8 mouse cellular contexts compared by ENCODE assay signal in genomic region chr4:136020743-136021548, GRCm38 (mm10). TPM values are rescaled to one million over a fixed set of nuclear protein-coding genes. Genes with fewer than 3 reads are reported as not detected.
DNase-seq lines count a peak whose midpoint lies in the region; ATAC-seq and TF ChIP-seq lines count a peak whose summit lies in the region.

No protein-coding gene starts in this region.

- H3K4me2 ChIP-seq in embryonic facial prominence, embryonic 14.5 days (ENCODE audit: low read depth, low read length): peak overlapping the region; percentile 85
- H3K4me2 ChIP-seq in hindbrain, embryonic 15.5 days: peak overlapping the region; percentile 96
- peak overlapping the region; percentile 84 for H3K4me2 ChIP-seq in liver, embryonic 11.5 days
- H3K4me2 ChIP-seq in midbrain, postnatal 0 days (ENCODE audit: low read depth, low read length, poor library complexity, severe bottlenecking): peak overlapping the region; percentile 90

- intact Hi-C loops in gastrocnemius, adult 2 months (cut with DNase I): loop anchor here (5.0 kb wide), 1 partner anchor 49 kb away; the partner anchor contains the start of gene Lypla2

- peak overlapping the region; percentile 86 for H3K9ac ChIP-seq in MEL (ENCODE audit: control insufficient read depth, low read depth, low read length, poor library complexity, severe bottlenecking)
- H3K9ac ChIP-seq in embryonic facial prominence, embryonic 14.5 days (ENCODE audit: low read depth, low read length): peak overlapping the region; percentile 97
- peak overlapping the region; percentile 91 for H3K9ac ChIP-seq in hindbrain, embryonic 15.5 days
- H3K9ac ChIP-seq in liver, embryonic 11.5 days (ENCODE audit: low read depth, low read length): peak overlapping the region; percentile 98
- H3K9ac ChIP-seq in midbrain, postnatal 0 days (replicated peaks; ENCODE audit: low read length, poor library complexity, severe bottlenecking): peak overlapping the region; percentile 96

- TF ChIP-seq CTCF in gastrocnemius, adult 2 months (IDR thresholded peaks at IDR 0.05): no peak
- TF ChIP-seq CTCF in MEL (IDR thresholded peaks at IDR 0.05 in 2 of 3, conservative IDR thresholded peaks at IDR 0.05 in 1 of 3; ENCODE audit: control insufficient read depth in 1 of 3, insufficient read depth in 1 of 3, low read depth in 2 of 3, low read length in 3 of 3, poor library complexity in 1 of 3, severe bottlenecking in 1 of 3): no peak
- no peak for TF ChIP-seq CTCF in midbrain, postnatal 0 days (IDR thresholded peaks at IDR 0.05)

- peaks cover 48% of the 10 kb centered on the region for H3K79me2 ChIP-seq in MEL (ENCODE audit: control insufficient read depth, insufficient read depth, low read length, poor library complexity)

- H3K4me3 ChIP-seq in gastrocnemius, adult 2 months: peak overlapping the region; percentile 96
- H3K4me3 ChIP-seq in MEL (ENCODE audit: control insufficient read depth in 1 of 2, insufficient read depth in 1 of 2, low read depth in 2 of 2, low read length in 2 of 2): peak overlapping the region; percentile 87 to 99
- H3K4me3 ChIP-seq in embryonic facial prominence, embryonic 14.5 days (ENCODE audit: low read depth, low read length): peak overlapping the region; percentile 83
- peak overlapping the region; percentile 95 for H3K4me3 ChIP-seq in hindbrain, embryonic 15.5 days
- peak overlapping the region; percentile 100 for H3K4me3 ChIP-seq in liver, embryonic 11.5 days (ENCODE audit: low read depth, low read length)
- peak overlapping the region; percentile 88 for H3K4me3 ChIP-seq in midbrain, postnatal 0 days (ENCODE audit: low read depth, low read length)

- no peaks in the 10 kb centered on the region for H3K27me3 ChIP-seq in MEL (ENCODE audit: control insufficient read depth in 1 of 2, insufficient read depth in 2 of 2, low read length in 2 of 2)
- H3K27me3 ChIP-seq in embryonic facial prominence, embryonic 14.5 days (replicated peaks; ENCODE audit: control insufficient read depth, insufficient read depth, low read length): no peaks in the 10 kb centered on the region
- no peaks in the 10 kb centered on the region for H3K27me3 ChIP-seq in hindbrain, embryonic 15.5 days
- no peaks in the 10 kb centered on the region for H3K27me3 ChIP-seq in liver, embryonic 11.5 days (replicated peaks; ENCODE audit: control insufficient read depth, insufficient read depth, low read length)
- H3K27me3 ChIP-seq in midbrain, postnatal 0 days (ENCODE audit: insufficient read depth, low read length): no peaks in the 10 kb centered on the region

- TF ChIP-seq EP300 in MEL (IDR thresholded peaks at IDR 0.05; ENCODE audit: low read depth in 1 of 2, low read length in 2 of 2): no peak

- ATAC-seq in embryonic facial prominence, embryonic 14.5 days (ENCODE audit: low read depth): peak; percentile 75
- ATAC-seq in hindbrain, embryonic 15.5 days (ENCODE audit: low FRiP score, low read depth): peak; percentile 76
- peak; percentile 59 for ATAC-seq in liver, embryonic 11.5 days (replicated peaks; ENCODE audit: low FRiP score)
- ATAC-seq in midbrain, postnatal 0 days (ENCODE audit: low FRiP score): peak; percentile 73
- ATAC-seq in activated CD4-positive, CD25-positive, alpha-beta regulatory T cell, adult 4 months: no peak

- 0 out of 4 replicates have a peak, but pooled peaks of 1 of the 2 experiments have one; percentile 25 for TF ChIP-seq POLR2A in MEL (IDR thresholded peaks at IDR 0.05; ENCODE audit: control insufficient read depth in 1 of 2, insufficient read depth in 1 of 2, low read depth in 1 of 2, low read length in 2 of 2, poor library complexity in 1 of 2)

- H3K9me3 ChIP-seq in MEL (replicated peaks; ENCODE audit: insufficient read depth, low read length): no peaks in the 10 kb centered on the region
- no peaks in the 10 kb centered on the region for H3K9me3 ChIP-seq in embryonic facial prominence, embryonic 14.5 days (ENCODE audit: control insufficient read depth, low read length)
- no peaks in the 10 kb centered on the region for H3K9me3 ChIP-seq in hindbrain, embryonic 15.5 days
- H3K9me3 ChIP-seq in liver, embryonic 11.5 days (ENCODE audit: control insufficient read depth, low read length): no peaks in the 10 kb centered on the region
- no peaks in the 10 kb centered on the region for H3K9me3 ChIP-seq in midbrain, postnatal 0 days (ENCODE audit: low read length)

- peaks cover 0 to 18% of the 10 kb centered on the region in 2 experiments; a peak in 3 of 4 replicates for H3K36me3 ChIP-seq in MEL (ENCODE audit: control insufficient read depth in 1 of 2, insufficient read depth in 2 of 2, low read length in 2 of 2)
- no peaks in the 10 kb centered on the region for H3K36me3 ChIP-seq in embryonic facial prominence, embryonic 14.5 days (ENCODE audit: control insufficient read depth, insufficient read depth, low read length)
- H3K36me3 ChIP-seq in hindbrain, embryonic 15.5 days: no peaks in the 10 kb centered on the region
- H3K36me3 ChIP-seq in liver, embryonic 11.5 days (ENCODE audit: control insufficient read depth, insufficient read depth, low read length): no peaks in the 10 kb centered on the region; the same call in 1 of the 2 replicates
- H3K36me3 ChIP-seq in midbrain, postnatal 0 days (ENCODE audit: insufficient read depth, low read length): no peaks in the 10 kb centered on the region

- peaks cover 9 to 10% of the 10 kb centered on the region in 2 experiments for H3K4me1 ChIP-seq in MEL (ENCODE audit: control insufficient read depth in 1 of 2, insufficient read depth in 2 of 2, low read length in 2 of 2)
- peaks cover 6% of the 10 kb centered on the region for H3K4me1 ChIP-seq in embryonic facial prominence, embryonic 14.5 days (ENCODE audit: control insufficient read depth, insufficient read depth, low read length)
- peaks cover 21% of the 10 kb centered on the region for H3K4me1 ChIP-seq in hindbrain, embryonic 15.5 days (replicated peaks)
- H3K4me1 ChIP-seq in liver, embryonic 11.5 days (replicated peaks; ENCODE audit: control insufficient read depth, insufficient read depth, low read length): peaks cover 11% of the 10 kb centered on the region
- 0 out of 2 replicates have a peak, but pooled peaks cover 8% of the 10 kb centered on the region for H3K4me1 ChIP-seq in midbrain, postnatal 0 days (ENCODE audit: insufficient read depth, low read length)

- DNase-seq in gastrocnemius, adult 2 months: peak; percentile 36
- DNase-seq in gastrocnemius, postnatal 25 days: no peak
- DNase-seq in MEL (ENCODE audit: low read depth, low spot score): peak; percentile 82
- DNase-seq in embryonic facial prominence, embryonic 14.5 days (ENCODE audit: low spot score): no peak
- peak; percentile 56 for DNase-seq in liver, embryonic 11.5 days (ENCODE audit: low spot score)
- DNase-seq in midbrain, postnatal 0 days (ENCODE audit: low spot score): peak; percentile 5

- H3K27ac ChIP-seq in gastrocnemius, adult 2 months: peak overlapping the region; percentile 92
- H3K27ac ChIP-seq in MEL (ENCODE audit: control insufficient read depth, low read depth, low read length): peak overlapping the region; percentile 32
- peak overlapping the region; percentile 89 for H3K27ac ChIP-seq in embryonic facial prominence, embryonic 14.5 days (replicated peaks; ENCODE audit: low read depth, low read length)
- peak overlapping the region; percentile 85 for H3K27ac ChIP-seq in hindbrain, embryonic 15.5 days (replicated peaks)
- H3K27ac ChIP-seq in liver, embryonic 11.5 days (ENCODE audit: low read depth, low read length): peak overlapping the region; percentile 87
- peak overlapping the region; percentile 84 for H3K27ac ChIP-seq in midbrain, postnatal 0 days (ENCODE audit: low read depth, low read length)

- TF ChIP-seq RAD21 in MEL (IDR thresholded peaks at IDR 0.05; ENCODE audit: low read depth, low read length): no peak

- WGBS in embryonic facial prominence, embryonic 14.5 days: under 1% methylated on average over 23 of the region's 62 CpGs
- WGBS in hindbrain, embryonic 15.5 days: 1% methylated on average over 57 of the region's 62 CpGs
- WGBS in liver, embryonic 11.5 days: under 1% methylated on average over 58 of the region's 62 CpGs
- under 1% methylated on average over 45 of the region's 62 CpGs for WGBS in midbrain, postnatal 0 days

RNA-seq across cellular contexts. Expression of gene Eloa, which starts 0.6 kb away (rescaled TPM):
- 10 to 100 TPM; 58.9 to 63.4 TPM for total RNA-seq in gastrocnemius, adult 2 months (2021)
- total RNA-seq in gastrocnemius, postnatal 25 days (2021): 10 to 100 TPM; 45.3 to 50.6 TPM
- 30.9 and 34.1 TPM in 2 replicates for total RNA-seq in MEL (2012; rRNA removed)
- 10 to 100 TPM; 30.8 to 41.4 TPM for polyA plus RNA-seq in MEL (2012; ENCODE audit: insufficient read depth in 1 of 2, insufficient read length in 2 of 2, low read depth in 1 of 2, low replicate concordance in 2 of 2, missing spikeins in 1 of 2)
- 47.2 and 48.0 TPM in 2 replicates for polyA plus RNA-seq in embryonic facial prominence, embryonic 14.5 days (2014; fragmentation: Nextera tagmentation; extraction: Ambion mirVana)
- polyA plus RNA-seq in hindbrain, embryonic 15.5 days (2015; fragmentation: Nextera tagmentation; extraction: Ambion mirVana): 26.9 and 27.2 TPM in 2 replicates
- polyA plus RNA-seq in liver, embryonic 11.5 days (2014; fragmentation: Nextera tagmentation; extraction: Ambion mirVana): 48.6 and 51.6 TPM in 2 replicates
- 23.3 and 27.7 TPM in 2 replicates for total RNA-seq in midbrain, postnatal 0 days (2014; rRNA removed)
- polyA plus RNA-seq in midbrain, postnatal 0 days (2015; fragmentation: Nextera tagmentation; extraction: Ambion mirVana): 19.0 and 19.3 TPM in 2 replicates
- polyA plus RNA-seq in activated CD4-positive, CD25-positive, alpha-beta regulatory T cell, adult 4 months (2017; shearing (Covaris generic)): 10 to 100 TPM; 50.0 to 57.9 TPM

RNA-seq across cellular contexts. Expression of gene Rpl11, which starts 32.3 kb away (rescaled TPM):
- total RNA-seq in gastrocnemius, adult 2 months (2021): 100 to 1,000 TPM; 215 to 256 TPM
- total RNA-seq in gastrocnemius, postnatal 25 days (2021): 100 to 1,000 TPM; 209 to 218 TPM
- 2,589 and 2,603 TPM in 2 replicates for total RNA-seq in MEL (2012; rRNA removed)
- 1,000 to 10,000 TPM in 1 of 2 experiments, not detected in 1; 2,003 TPM for polyA plus RNA-seq in MEL (2012; ENCODE audit: insufficient read depth in 1 of 2, insufficient read length in 2 of 2, low read depth in 1 of 2, low replicate concordance in 2 of 2, missing spikeins in 1 of 2)
- 528 and 551 TPM in 2 replicates for polyA plus RNA-seq in embryonic facial prominence, embryonic 14.5 days (2014; fragmentation: Nextera tagmentation; extraction: Ambion mirVana)
- polyA plus RNA-seq in hindbrain, embryonic 15.5 days (2015; fragmentation: Nextera tagmentation; extraction: Ambion mirVana): 257 and 270 TPM in 2 replicates
- 567 and 611 TPM in 2 replicates for polyA plus RNA-seq in liver, embryonic 11.5 days (2014; fragmentation: Nextera tagmentation; extraction: Ambion mirVana)
- total RNA-seq in midbrain, postnatal 0 days (2014; rRNA removed): 601 and 1,077 TPM in 2 replicates
- 273 and 275 TPM in 2 replicates for polyA plus RNA-seq in midbrain, postnatal 0 days (2015; fragmentation: Nextera tagmentation; extraction: Ambion mirVana)
- polyA plus RNA-seq in activated CD4-positive, CD25-positive, alpha-beta regulatory T cell, adult 4 months (2017; shearing (Covaris generic)): 1,000 to 10,000 TPM; 1,145 to 1,405 TPM

RNA-seq across cellular contexts. Expression of gene Pithd1, which starts 33.9 kb away (rescaled TPM):
- 10 to 100 TPM; 23.3 to 28.5 TPM for total RNA-seq in gastrocnemius, adult 2 months (2021)
- total RNA-seq in gastrocnemius, postnatal 25 days (2021): 10 to 100 TPM; 22.0 to 22.6 TPM
- 75.5 and 77.7 TPM in 2 replicates for total RNA-seq in MEL (2012; rRNA removed)
- 10 to 100 TPM in 1 of 2 experiments, not detected in 1; 62.8 TPM for polyA plus RNA-seq in MEL (2012; ENCODE audit: insufficient read depth in 1 of 2, insufficient read length in 2 of 2, low read depth in 1 of 2, low replicate concordance in 2 of 2, missing spikeins in 1 of 2)
- polyA plus RNA-seq in embryonic facial prominence, embryonic 14.5 days (2014; fragmentation: Nextera tagmentation; extraction: Ambion mirVana): 48.3 and 51.4 TPM in 2 replicates
- 63.6 and 66.4 TPM in 2 replicates for polyA plus RNA-seq in hindbrain, embryonic 15.5 days (2015; fragmentation: Nextera tagmentation; extraction: Ambion mirVana)
- polyA plus RNA-seq in liver, embryonic 11.5 days (2014; fragmentation: Nextera tagmentation; extraction: Ambion mirVana): 96.9 and 106 TPM in 2 replicates
- total RNA-seq in midbrain, postnatal 0 days (2014; rRNA removed): 61.6 and 67.9 TPM in 2 replicates
- polyA plus RNA-seq in midbrain, postnatal 0 days (2015; fragmentation: Nextera tagmentation; extraction: Ambion mirVana): 90.5 and 101 TPM in 2 replicates
- 1 to 10 TPM; 7.7 to 8.8 TPM for polyA plus RNA-seq in activated CD4-positive, CD25-positive, alpha-beta regulatory T cell, adult 4 months (2017; shearing (Covaris generic))

RNA-seq across cellular contexts. Expression of gene Lypla2, which starts 48.5 kb away (rescaled TPM):
- 10 to 100 TPM; 25.6 to 30.4 TPM for total RNA-seq in gastrocnemius, adult 2 months (2021)
- total RNA-seq in gastrocnemius, postnatal 25 days (2021): 10 to 100 TPM; 25.3 to 30.7 TPM
- total RNA-seq in MEL (2012; rRNA removed): 53.8 and 65.1 TPM in 2 replicates
- polyA plus RNA-seq in MEL (2012; ENCODE audit: insufficient read depth in 1 of 2, insufficient read length in 2 of 2, low read depth in 1 of 2, low replicate concordance in 2 of 2, missing spikeins in 1 of 2): 10 to 100 TPM in 1 of 2 experiments, not detected in 1; 95.6 TPM
- polyA plus RNA-seq in embryonic facial prominence, embryonic 14.5 days (2014; fragmentation: Nextera tagmentation; extraction: Ambion mirVana): 87.6 and 97.8 TPM in 2 replicates
- polyA plus RNA-seq in hindbrain, embryonic 15.5 days (2015; fragmentation: Nextera tagmentation; extraction: Ambion mirVana): 200 and 214 TPM in 2 replicates
- polyA plus RNA-seq in liver, embryonic 11.5 days (2014; fragmentation: Nextera tagmentation; extraction: Ambion mirVana): 104 and 106 TPM in 2 replicates
- 157 and 182 TPM in 2 replicates for total RNA-seq in midbrain, postnatal 0 days (2014; rRNA removed)
- polyA plus RNA-seq in midbrain, postnatal 0 days (2015; fragmentation: Nextera tagmentation; extraction: Ambion mirVana): 212 and 227 TPM in 2 replicates
- polyA plus RNA-seq in activated CD4-positive, CD25-positive, alpha-beta regulatory T cell, adult 4 months (2017; shearing (Covaris generic)): 10 to 100 TPM; 80.4 to 88.8 TPM

RNA-seq across cellular contexts. Expression of gene Gale, which starts 57.4 kb away (rescaled TPM):
- total RNA-seq in gastrocnemius, adult 2 months (2021): under 1 TPM in 1 of 2 experiments, not detected in 1; 0.47 TPM
- total RNA-seq in gastrocnemius, postnatal 25 days (2021): 1 to 10 TPM in 1 of 2 experiments, under 1 TPM in 1; 0.72 to 1.5 TPM
- 23.3 and 24.5 TPM in 2 replicates for total RNA-seq in MEL (2012; rRNA removed)
- polyA plus RNA-seq in MEL (2012; ENCODE audit: insufficient read depth in 1 of 2, insufficient read length in 2 of 2, low read depth in 1 of 2, low replicate concordance in 2 of 2, missing spikeins in 1 of 2): 10 to 100 TPM in 1 of 2 experiments, not detected in 1; 31.2 TPM
- polyA plus RNA-seq in embryonic facial prominence, embryonic 14.5 days (2014; fragmentation: Nextera tagmentation; extraction: Ambion mirVana): 50.5 and 56.1 TPM in 2 replicates
- 43.8 and 48.1 TPM in 2 replicates for polyA plus RNA-seq in hindbrain, embryonic 15.5 days (2015; fragmentation: Nextera tagmentation; extraction: Ambion mirVana)
- 47.7 and 49.8 TPM in 2 replicates for polyA plus RNA-seq in liver, embryonic 11.5 days (2014; fragmentation: Nextera tagmentation; extraction: Ambion mirVana)
- total RNA-seq in midbrain, postnatal 0 days (2014; rRNA removed): 33.5 and 47.5 TPM in 2 replicates
- polyA plus RNA-seq in midbrain, postnatal 0 days (2015; fragmentation: Nextera tagmentation; extraction: Ambion mirVana): 36.7 and 41.6 TPM in 2 replicates
- 10 to 100 TPM; 14.3 to 22.8 TPM for polyA plus RNA-seq in activated CD4-positive, CD25-positive, alpha-beta regulatory T cell, adult 4 months (2017; shearing (Covaris generic))

Comparison
In these comparisons a context has a peak if more than half of its experiments do, and no peak if none do; other contexts are left out.
1. DNase-seq: peak in gastrocnemius, adult 2 months (single experiment), MEL (single experiment), liver, embryonic 11.5 days (single experiment) and midbrain, postnatal 0 days (single experiment); none in gastrocnemius, postnatal 25 days (single experiment) and embryonic facial prominence, embryonic 14.5 days (single experiment).
2. H3K27ac ChIP-seq: peak in every context shown above with its lines; median percentile 92 in gastrocnemius, adult 2 months; 89 in embryonic facial prominence, embryonic 14.5 days; 87 in liver, embryonic 11.5 days; 85 in hindbrain, embryonic 15.5 days; 84 in midbrain, postnatal 0 days; 32 in MEL.
3. Peak in every context shown above with its lines, with median percentiles within 50 percentile points of each other: H3K4me3 ChIP-seq, H3K9ac ChIP-seq and H3K4me2 ChIP-seq.